Mouse (Mus musculus): ENCODE results near the gene Slc24a2. TPM values are rescaled to one million over a fixed set of nuclear protein-coding genes. Genes with fewer than 3 reads are reported as not detected.

Gene Slc24a2
- polyA plus RNA-seq, 1 experiment = not detected

- TF ChIP-seq GATA1 (IDR thresholded peaks at IDR 0.05; ENCODE audit: low read length) = no peak
Measured at GRCm38 (mm10) chr4:87079305-87079704, 151.0 kb downstream of the Slc24a2 start.

- TF ChIP-seq GATA1 (IDR thresholded peaks at IDR 0.05; ENCODE audit: low read length) = no peak
Measured at GRCm38 (mm10) chr4:87078726-87079125, 151.6 kb downstream of the Slc24a2 start.

- no peak for TF ChIP-seq GATA1 (IDR thresholded peaks at IDR 0.05; ENCODE audit: low read length)
Measured at GRCm38 (mm10) chr4:87075761-87076160, 154.5 kb downstream of the Slc24a2 start.

GRCm38 (mm10) chr4:87068121-87068520 lies 162.2 kb downstream of the Slc24a2 start:
- TF ChIP-seq GATA1 (IDR thresholded peaks at IDR 0.05; ENCODE audit: low read length) = no peak

- TF ChIP-seq GATA1 (IDR thresholded peaks at IDR 0.05; ENCODE audit: low read length) = no peak
Measured at GRCm38 (mm10) chr4:87065227-87065626, 165.1 kb downstream of the Slc24a2 start.

GRCm38 (mm10) chr4:87064561-87064960 lies 165.7 kb downstream of the Slc24a2 start:
- TF ChIP-seq GATA1 (IDR thresholded peaks at IDR 0.05; ENCODE audit: low read length) = no peak

GRCm38 (mm10) chr4:87062771-87063253 lies 167.5 kb downstream of the Slc24a2 start:
- TF ChIP-seq GATA1 (IDR thresholded peaks at IDR 0.05; ENCODE audit: low read length) = no peak

GRCm38 (mm10) chr4:87061696-87062095 lies 168.6 kb downstream of the Slc24a2 start:
- TF ChIP-seq GATA1 (IDR thresholded peaks at IDR 0.05; ENCODE audit: low read length) = no peak

GRCm38 (mm10) chr4:87057572-87057971 lies 172.7 kb downstream of the Slc24a2 start:
- TF ChIP-seq GATA1 (IDR thresholded peaks at IDR 0.05; ENCODE audit: low read length) = no peak

- no peak for TF ChIP-seq GATA1 (IDR thresholded peaks at IDR 0.05; ENCODE audit: low read length)
Measured at GRCm38 (mm10) chr4:87055768-87056167, 174.5 kb downstream of the Slc24a2 start.

GRCm38 (mm10) chr4:87052881-87053280 lies 177.4 kb downstream of the Slc24a2 start:
- TF ChIP-seq GATA1 (IDR thresholded peaks at IDR 0.05; ENCODE audit: low read length) = no peak

- no peak for TF ChIP-seq GATA1 (IDR thresholded peaks at IDR 0.05; ENCODE audit: low read length)
Measured at GRCm38 (mm10) chr4:87049061-87049460, 181.2 kb downstream of the Slc24a2 start.

GRCm38 (mm10) chr4:87047131-87047530 lies 183.1 kb downstream of the Slc24a2 start:
- no peak for TF ChIP-seq GATA1 (IDR thresholded peaks at IDR 0.05; ENCODE audit: low read length)

GRCm38 (mm10) chr4:87043296-87043695 lies 187.0 kb downstream of the Slc24a2 start:
- TF ChIP-seq GATA1 (IDR thresholded peaks at IDR 0.05; ENCODE audit: low read length) = no peak

GRCm38 (mm10) chr4:87041412-87041997 lies 188.8 kb downstream of the Slc24a2 start:
- TF ChIP-seq GATA1 (IDR thresholded peaks at IDR 0.05; ENCODE audit: low read length) = no peak

- TF ChIP-seq GATA1 (IDR thresholded peaks at IDR 0.05; ENCODE audit: low read length) = no peak
Measured at GRCm38 (mm10) chr4:87037592-87037991, 192.7 kb downstream of the Slc24a2 start.

- no peak for TF ChIP-seq GATA1 (IDR thresholded peaks at IDR 0.05; ENCODE audit: low read length)
Measured at GRCm38 (mm10) chr4:87036507-87036906, 193.8 kb downstream of the Slc24a2 start.

GRCm38 (mm10) chr4:87035701-87036100 lies 194.6 kb downstream of the Slc24a2 start:
- no peak for TF ChIP-seq GATA1 (IDR thresholded peaks at IDR 0.05; ENCODE audit: low read length)

Measured in G1E-ER4 (cell line).